Mouse (Mus musculus) activated CD4-positive, CD25-positive, alpha-beta regulatory T cell, adult 4 months (primary cell): ENCODE results near the gene Car4. TPM values are rescaled to one million over a fixed set of nuclear protein-coding genes. Genes with fewer than 3 reads are reported as not detected.

Experiments
- ATAC-seq: one replicate; pipeline ENCODE4 v1.8.0; 2017
- polyA plus RNA-seq, 2 experiments: library from polyadenylated mRNA; unstranded; fragments of 100-300 nt; shearing (Covaris generic); gene quantifications; one replicate each; pipeline ENCODE4 v1.2.1; 2017

The Car4 gene
- polyA plus RNA-seq, 2 experiments from 2014 or later, result not detected

- ATAC-seq, result no peak
Observed at GRCm38 (mm10) chr11:84959181-84959580, 1.6 kb downstream of the Car4 start.

DNA sequence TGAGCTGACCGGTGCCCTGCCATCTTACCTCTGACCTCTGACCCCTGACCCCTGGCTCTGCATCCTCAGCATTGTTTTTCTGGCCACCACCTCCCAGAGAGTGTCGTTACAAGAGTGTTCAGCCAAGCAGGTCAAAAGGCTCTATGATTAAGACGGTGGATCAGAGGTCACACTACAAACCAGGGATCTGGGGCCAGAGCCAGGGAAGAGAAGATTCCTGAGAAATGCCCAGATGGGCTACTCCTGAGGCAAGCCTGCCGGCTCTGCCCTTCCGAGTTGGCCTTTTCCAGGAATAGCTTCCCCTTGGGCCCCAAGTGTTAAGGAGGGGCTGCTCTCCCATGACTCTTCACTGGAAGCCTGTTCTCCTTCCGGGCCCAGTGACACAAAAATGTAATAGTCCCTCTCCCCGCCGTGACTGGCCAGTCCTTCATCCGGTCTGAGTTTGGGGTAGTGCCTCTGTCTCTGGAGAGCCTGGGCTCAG lies 2.2 kb downstream of the Car4 start:
- no peak for ATAC-seq

DNA sequence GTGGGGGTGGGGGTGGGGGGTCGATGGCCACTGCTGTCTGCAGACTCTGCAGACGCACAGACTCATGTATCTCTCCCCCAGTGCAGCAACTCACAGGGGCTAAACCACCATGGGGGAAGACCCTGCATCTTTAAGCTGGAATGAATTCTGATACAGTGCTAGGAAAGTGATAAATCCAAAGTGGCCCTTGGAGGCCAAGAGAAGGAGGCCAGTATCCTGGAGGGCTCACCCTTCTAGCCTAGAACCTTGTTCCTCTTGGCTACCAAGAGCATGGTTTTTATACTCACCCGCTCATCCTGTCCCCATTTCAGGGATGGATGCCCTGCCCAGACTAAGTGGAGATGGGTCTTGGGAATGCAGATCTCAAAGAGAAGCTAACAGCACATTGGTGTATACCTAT lies 2.7 kb downstream of the Car4 start:
- ATAC-seq, result no peak

GRCm38 (mm10) chr11:84960780-84961179 lies 3.2 kb downstream of the Car4 start:
- no peak for ATAC-seq

GRCm38 (mm10) chr11:84961571-84961970 lies 4.0 kb downstream of the Car4 start:
- ATAC-seq, result no peak

DNA sequence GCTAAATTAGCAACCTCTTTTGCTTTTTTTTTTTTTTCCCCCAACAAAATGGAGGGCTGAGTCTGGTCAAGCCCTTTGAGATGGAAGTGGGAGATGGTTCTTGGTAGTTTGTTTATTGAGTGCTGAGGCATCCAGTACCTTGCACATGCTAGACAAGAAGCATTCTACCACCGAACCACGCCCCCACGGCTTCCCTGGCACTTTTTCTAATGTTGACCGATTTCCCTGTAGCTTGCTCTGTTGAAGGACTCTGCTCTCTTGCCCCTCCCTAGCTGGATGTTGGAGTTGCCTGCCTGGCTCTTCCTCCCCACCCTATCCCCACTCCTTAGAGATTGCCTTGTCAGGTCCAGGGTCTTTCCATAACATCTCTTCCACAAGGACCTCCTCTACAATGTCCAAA lies 5.0 kb downstream of the Car4 start:
- ATAC-seq, result no peak

DNA sequence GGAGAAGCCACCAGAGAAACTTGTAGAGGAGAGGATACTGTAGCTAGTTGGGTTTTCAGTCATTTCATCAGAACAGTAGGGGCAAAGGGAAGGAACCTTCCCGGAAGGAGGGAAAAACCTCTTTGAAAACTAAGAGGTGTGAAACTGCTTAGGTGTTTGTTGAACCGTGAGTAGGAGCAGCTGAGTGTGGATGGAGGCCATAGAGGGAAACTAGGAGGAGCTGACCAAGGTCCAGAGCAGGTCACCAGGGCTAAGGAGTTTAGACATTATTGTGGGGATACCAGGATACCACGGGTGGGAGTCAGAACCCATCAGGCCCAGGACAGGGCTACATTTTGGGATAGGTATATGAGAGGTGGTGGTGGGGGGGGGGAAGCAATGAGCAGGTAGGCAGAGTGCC lies 6.0 kb downstream of the Car4 start:
- ATAC-seq, result no peak

DNA sequence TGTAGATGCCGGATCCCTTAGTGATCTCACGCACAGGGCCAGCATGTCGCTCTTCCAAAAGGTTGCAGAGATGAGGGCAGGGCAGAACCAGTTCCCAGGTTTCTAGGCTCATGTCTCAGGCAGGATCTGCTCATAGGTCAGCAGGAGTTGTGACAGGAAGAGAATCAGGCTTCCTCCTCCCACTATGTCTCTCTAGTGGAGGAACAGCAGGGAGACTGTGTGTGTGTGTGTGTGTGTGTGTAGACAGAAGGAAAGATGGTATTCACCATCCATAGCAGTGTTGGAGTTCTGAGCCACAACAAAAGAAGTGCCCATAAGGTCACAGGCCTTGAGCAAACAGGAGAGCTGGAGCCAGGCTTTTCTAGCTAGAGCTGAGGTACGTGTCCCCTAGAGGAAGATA lies 9.1 kb downstream of the Car4 start:
- ATAC-seq, result no peak

GRCm38 (mm10) chr11:84967113-84967512 lies 9.5 kb downstream of the Car4 start:
- no peak for ATAC-seq

DNA sequence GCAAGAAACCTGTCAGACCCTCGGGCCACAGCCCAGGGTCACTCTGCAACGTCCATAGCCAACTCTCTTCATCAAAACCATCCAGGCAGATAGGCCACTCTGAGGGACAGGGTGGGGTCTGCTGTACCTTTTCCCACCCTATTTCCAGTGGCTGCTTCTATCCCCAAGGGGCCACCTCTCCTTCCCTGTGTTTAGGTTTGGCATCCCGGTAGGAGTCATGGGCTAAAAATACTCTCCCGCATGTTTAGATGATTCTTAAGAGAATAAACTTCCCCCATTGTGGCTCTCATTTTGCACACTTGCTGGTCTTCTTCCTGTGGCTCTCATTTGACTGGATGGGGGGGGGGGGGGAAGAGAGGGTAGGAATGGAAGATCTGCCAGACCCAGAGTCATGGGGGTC lies 10.7 kb downstream of the Car4 start:
- ATAC-seq, result no peak

- no peak for ATAC-seq
Observed at GRCm38 (mm10) chr11:84968775-84969174, 11.2 kb downstream of the Car4 start.

GRCm38 (mm10) chr11:84972067-84972466 lies 14.5 kb downstream of the Car4 start:
- no peak for ATAC-seq

- no peak for ATAC-seq
Observed at GRCm38 (mm10) chr11:84973661-84974060, 16.1 kb downstream of the Car4 start.

GRCm38 (mm10) chr11:84974582-84974981 lies 17.0 kb downstream of the Car4 start:
- ATAC-seq, result no peak

DNA sequence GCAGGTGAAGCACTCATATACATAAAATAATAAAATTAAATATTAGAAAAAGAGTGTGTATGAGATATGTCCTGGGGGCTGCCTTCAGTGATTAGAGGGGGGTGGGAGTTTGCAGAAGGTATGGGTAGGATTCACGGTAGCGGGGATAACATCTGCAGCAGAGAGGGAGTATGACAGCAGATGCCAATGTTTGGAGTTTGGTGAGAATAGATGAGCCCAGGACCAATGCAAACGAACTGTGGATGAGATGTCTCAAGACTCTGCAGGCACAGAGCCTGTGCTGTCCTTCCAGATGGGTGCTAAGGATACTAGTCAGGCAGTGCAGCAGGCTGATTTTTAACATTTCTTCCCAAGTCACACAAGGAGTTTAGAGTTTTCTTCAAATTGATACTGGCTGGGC lies 19.1 kb downstream of the Car4 start:
- no peak for ATAC-seq

GRCm38 (mm10) chr11:84977385-84977952 lies 19.9 kb downstream of the Car4 start:
- ATAC-seq, result no peak

GRCm38 (mm10) chr11:84978113-84978512 lies 20.5 kb downstream of the Car4 start:
- no peak for ATAC-seq

DNA sequence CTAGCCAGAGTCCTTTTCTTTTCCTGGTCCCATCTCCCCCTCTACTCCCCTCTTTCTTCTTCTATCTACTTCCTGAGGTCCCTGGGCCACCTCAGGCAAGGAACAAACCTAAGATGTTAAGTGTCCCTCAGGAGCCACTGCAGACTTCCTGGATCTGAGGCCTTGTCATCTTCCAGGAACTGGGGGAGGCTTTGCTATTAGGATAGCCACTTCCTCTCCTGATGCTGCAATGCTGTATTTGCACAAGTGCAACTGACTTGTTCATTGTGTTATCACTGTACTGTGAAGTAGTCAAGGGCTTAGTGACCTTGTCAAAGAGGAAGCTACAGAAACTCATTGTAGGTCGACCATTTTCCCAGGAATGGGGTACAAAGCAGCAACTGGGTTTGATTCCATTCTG lies 21.8 kb downstream of the Car4 start:
- no peak for ATAC-seq

- no peak for ATAC-seq
Observed at GRCm38 (mm10) chr11:84980697-84981096, 23.1 kb downstream of the Car4 start.

DNA sequence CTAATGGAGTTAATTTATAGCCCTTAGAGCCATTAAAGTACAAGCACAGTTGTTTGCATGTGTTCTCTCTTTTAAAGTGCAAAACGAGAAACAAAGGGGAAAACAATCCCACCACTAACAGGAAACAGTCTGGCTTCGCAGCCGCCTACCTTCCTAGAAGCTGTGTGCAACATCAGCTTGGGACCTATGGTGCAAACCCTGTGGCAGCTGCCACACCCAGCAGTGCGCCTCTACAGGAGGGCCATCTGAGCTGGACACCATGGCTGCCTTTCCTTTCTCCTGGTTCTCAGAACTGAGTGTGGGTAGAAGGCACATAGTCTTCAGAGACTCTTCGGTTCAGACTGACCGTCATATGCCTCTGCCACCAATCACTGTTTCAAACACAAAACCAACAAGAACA lies 27.8 kb downstream of the Car4 start:
- no peak for ATAC-seq

DNA sequence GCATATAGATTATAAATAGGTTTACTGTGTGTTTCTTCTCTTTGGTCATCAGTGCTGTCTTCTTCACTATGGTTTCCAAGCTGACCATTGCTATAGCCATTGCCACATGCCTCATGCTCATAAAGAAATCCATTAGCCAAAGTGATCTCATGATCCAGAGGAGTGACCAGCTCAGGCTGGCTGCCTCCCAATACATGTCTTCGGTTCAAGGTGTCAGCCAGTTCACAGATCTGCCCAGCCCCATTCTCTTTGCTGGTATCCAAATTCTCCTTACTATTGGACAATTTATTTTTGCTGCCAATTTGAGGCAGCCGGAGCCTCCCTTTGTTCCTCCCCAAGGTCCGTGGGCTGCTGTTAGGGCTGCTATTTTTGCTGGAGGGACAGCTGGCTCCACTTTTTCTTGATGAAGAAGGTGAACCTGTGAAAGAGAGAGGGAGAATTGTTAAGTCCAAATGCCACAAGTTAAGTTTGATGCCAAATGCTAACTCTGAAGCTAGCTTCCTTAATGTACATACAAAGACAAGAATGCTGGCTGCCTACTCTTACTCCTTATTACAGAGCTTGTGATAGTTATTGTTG lies 30.8 kb downstream of the Car4 start:
- ATAC-seq, result no peak

GRCm38 (mm10) chr11:84992996-84993395 lies 35.4 kb downstream of the Car4 start:
- no peak for ATAC-seq

DNA sequence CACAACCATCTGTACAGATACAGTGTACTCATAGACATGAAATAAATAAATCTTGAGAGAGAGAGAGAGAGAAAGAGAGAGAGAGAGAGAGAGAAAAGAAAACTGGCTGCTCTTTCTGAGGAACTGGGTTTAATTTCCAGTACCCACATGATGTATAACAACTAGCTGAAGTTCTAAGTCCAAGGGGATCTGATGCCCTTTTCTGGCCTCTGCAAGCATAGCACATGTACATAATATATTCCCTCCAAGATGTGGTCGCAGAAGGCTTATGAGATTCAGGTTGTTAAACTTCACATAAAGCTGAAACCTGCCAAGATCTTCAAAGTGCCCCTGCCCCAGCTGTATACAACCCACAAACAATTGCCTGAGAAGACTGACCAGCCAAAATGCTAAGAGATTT lies 37.7 kb downstream of the Car4 start:
- ATAC-seq, result no peak

- ATAC-seq, result no peak
Observed at GRCm38 (mm10) chr11:85003566-85003965, 46.0 kb downstream of the Car4 start.

GRCm38 (mm10) chr11:85013121-85013520 lies 55.5 kb downstream of the Car4 start:
- no peak for ATAC-seq
